Mouse (Mus musculus) activated CD4-positive, CD25-positive, alpha-beta regulatory T cell, adult 4 months (primary cell): ENCODE data around the gene Vars2. TPM values are rescaled to one million over a fixed set of nuclear protein-coding genes. Genes with fewer than 3 reads are reported as not detected.

Experiments
- ATAC-seq: one replicate; pipeline ENCODE4 v1.8.0; 2017
- polyA plus RNA-seq, 2 experiments: library from polyadenylated mRNA; unstranded; fragments of 100-300 nt; shearing (Covaris generic); gene quantifications; one replicate each; pipeline ENCODE4 v1.2.1; 2017

Gene Vars2
- 10 to 100 TPM in 1 of 2 experiments, 1 to 10 TPM in 1; 9.3 to 11.8 TPM for polyA plus RNA-seq

DNA sequence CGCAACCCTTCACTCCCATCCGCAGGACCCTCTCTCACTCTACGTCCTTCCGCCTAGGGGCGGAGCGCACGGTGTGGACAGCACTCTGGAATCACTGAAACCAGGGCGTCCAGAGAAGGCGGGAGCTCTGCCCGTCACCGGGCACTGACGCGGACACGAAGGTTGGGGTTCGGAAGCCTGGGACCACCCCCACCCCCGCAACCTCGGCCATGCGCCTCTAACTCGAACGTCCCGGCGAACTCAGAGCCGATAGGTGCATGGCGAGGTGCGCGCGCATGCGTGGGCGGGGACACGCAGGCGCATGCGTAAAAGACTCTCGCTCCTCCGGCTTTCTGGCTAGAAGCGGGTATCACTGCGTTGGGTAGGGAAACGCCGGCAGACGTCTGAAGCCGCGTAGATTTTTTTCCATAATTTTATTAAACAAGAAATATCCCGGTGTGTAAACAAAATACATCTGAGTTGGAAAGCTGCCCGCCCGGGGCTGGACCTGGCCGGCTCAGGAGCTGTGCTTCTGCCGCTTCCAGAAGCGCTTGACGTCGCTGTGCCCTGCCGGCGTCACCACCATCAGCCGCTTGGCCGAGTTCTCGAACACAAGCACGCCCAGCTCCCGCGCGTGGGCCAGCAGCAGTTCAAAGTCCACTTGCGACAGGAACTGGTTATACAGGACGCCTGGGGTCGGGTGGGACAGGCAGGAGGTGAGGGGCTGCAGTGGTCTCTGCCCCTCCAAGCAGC lies at the start of gene Vars2:
TSS of gene Vars2 (minus strand) at position 259 of the 732 bp plus-strand sequence.
- ATAC-seq, result peak; percentile 86

DNA sequence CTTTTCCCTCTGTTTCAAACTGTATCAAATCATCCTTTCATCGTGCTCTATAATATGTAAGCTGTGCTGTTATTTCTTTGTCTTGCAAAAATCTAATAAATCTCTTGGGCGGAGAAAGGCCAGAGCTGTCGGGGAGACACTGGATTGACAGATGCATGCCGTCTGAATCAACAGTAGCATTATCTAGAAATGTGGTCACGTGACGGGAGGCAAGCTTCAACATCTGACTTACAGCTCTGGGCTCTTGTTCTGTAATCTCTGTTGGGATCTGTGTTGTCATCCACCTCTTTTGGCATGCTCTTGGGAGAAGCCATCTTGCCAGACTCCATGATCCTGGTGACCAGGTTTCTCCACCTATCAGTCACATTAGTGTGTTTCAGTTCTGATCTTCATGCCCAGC lies 49.7 kb upstream of the Vars2 start:
- ATAC-seq, result no peak

DNA sequence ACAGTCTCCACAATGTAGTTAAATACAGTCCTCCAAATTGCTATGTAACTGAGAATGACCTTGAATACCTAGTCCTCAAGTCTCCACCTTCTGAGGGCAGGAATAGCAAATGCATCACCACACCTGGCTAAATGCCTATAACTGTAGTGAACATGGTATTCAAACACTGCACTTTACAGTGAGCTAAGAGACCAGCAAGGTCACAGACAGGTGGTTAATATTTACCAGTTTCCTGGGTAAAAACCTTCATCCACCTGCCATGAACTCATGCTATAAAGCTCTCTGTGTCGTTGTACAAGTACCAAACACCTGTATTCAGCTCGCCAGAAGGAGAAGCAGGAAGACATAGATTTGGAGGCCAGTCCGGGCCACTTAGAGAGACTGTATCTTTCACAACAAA lies 48.7 kb upstream of the Vars2 start:
- ATAC-seq, result no peak

DNA sequence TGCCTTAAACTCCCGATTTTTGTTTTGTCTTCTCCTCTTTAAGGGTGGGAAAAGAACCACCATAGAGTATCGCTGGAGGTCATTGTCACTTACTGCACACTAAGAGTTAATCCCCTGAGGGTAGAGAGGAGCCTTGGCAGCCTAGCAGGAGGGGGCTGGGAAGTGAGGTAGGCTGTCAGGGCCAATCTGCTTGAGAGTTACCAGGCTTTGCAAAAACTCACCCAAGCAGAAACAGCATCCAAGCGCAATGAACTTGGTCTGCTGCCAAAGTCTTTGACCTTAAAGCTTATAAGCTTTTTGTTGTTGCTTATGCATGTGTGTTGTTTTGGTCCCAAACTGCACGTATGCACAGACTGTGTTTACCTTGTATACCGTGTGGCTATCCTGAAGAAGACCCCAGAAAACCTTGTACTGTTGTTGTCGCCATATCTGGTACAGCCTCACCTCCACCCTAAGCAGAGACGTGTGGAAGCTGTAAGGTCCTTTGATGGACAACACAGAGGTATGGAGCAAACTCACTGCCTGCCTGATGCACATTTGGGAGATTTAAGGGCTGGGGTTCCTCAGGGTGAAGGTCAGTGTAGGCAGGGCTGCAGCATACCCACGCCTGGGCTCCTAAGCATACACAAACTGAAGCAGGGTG lies 43.4 kb upstream of the Vars2 start:
- no peak for ATAC-seq

DNA sequence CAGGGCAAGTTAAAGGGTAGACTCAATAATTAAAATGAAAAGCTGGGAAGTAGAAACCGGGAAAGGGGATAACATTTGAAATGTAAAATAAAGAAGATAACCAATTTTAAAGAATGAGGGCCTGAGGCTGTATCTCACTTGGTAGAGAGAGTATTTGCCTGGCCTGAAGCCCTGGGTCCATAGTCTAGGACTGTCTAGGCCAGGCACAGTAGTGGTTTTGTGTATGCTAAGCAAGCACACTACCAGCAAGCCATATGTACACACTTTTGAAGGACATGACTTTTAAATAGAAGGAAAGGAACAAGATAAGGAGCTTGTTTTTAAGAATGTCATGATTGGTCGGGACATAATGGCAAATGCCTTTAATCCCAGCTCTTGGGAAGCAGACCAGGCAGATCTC lies 41.2 kb upstream of the Vars2 start:
- ATAC-seq, result no peak

DNA sequence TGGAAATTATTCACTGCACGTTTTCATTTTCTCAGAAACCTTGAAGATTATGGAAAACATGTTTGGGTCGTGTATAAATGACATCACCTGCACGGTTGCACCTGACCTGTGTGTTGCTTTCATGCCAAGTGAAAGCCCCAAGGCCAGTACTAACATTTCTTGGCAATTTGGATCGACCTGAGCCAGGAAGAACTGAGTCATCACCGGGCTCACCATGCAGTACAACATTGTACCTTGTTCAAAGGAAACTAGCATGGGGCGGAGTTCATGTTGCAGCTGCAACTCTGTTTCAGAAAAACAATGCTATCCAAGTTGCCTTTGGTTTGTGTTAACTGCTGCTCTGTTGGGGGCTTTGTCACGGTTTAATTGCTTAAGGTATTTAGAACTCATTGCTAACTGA lies 40.5 kb upstream of the Vars2 start:
- ATAC-seq, result peak; percentile 34

DNA sequence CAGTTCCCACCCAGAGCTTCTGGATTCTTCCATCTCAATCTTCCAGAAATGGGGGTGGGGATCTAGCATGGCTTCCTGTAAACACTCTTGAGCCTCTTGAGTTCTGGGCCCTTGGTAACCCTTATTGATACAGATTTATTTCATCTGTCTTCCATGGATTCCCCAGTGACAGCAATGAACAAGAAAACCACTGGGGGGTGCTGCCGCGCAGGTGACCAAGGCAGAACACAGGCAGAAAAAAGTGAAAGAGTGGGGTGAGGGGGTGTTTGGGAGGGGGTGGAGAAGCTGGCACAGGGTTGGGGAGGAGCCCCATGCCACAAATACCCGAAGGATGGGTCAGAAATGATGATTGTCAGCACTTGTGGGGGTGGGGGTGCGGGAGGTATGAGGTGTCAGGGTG lies 38.4 kb upstream of the Vars2 start:
- ATAC-seq, result peak; percentile 41

DNA sequence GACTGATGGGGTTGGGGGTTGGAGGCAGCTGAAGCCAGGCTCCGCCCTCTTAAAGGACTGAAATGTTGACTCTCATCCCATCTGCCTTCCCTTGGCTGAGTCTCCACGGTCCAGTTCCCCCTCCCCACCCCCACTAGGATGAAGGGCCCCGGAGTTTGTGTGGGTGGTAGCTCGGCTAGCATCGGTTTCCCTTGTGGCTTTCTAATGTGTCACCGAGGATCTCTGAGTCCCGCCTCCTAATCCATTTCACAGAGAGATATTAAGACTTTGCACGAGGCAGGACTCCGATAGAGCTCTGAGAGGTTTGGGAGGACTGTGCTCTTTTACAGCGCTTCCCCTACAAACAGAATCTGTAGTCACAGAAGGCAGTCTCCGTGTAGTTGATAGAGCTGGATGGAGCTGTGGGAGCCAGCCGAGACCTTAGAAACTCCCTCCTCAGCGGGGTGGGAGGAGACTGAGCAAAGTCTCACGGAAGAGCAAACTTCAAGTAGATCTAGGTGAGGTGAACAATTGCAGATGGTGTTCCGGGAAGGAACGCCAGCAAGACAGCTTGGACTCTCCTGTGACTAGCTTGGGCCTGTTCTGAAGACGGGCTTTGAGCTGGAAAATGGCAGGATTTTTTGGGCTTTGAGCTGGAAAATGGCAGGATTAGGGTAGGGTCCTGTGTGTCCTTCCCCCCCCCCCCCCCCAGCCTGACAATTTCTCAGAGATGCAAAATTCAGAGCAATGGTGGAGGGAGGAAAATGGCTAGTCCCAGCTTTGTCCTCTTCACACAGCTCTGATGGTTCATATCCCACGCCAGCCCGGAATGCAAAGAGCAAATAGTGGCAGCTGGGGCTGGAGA lies 37.5 kb upstream of the Vars2 start, which contains the start of gene Ddr1:
TSS of gene Ddr1 (minus strand) at position 1 of the 844 bp plus-strand sequence.
- peak; percentile 70 for ATAC-seq

DNA sequence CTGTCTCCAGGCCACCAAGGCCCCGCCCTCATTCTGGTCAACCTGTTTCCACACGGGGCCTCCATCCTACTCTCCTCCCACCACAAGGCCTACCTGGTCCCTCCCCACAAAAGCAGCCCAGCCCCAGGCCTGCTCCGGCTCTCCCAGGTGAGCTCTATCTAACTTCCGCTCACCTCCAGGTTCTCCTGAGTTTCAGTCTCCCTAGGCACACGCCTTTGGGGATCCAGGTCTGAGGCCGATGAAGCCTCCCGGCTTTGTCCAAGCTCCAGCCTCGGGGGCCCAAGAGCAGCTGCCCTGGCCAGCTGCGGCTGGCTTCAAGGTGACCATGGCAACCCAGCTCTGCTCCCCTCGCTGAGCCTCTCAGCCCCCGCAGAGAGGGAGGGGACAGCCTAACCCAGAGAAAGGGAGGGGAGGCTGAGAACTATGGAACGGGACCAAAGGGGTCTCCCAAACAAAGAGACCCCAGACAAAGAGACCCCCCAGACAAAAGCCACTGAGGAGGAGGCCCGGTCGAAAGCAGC lies 36.4 kb upstream of the Vars2 start:
- ATAC-seq, result no peak

DNA sequence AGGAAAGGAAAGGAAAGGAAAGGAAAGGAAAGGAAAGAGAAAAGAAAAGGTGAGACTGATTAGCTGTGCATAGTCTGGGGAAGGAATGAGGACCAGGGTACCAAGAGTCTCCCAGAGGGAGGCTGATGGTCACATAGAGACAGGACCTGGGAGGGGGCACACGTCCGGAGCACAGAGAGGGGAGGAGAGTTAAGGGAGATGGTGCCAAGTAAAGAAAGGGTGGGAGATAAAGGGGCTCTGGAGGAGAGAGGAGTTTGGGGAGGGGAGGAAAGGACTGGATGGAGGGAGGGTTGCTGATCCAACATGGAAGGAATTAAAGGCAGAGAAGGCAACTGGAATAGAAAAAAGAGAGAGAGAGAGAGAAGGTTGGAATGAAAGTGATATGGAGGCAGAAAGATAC lies 35.7 kb upstream of the Vars2 start:
- ATAC-seq, result no peak

DNA sequence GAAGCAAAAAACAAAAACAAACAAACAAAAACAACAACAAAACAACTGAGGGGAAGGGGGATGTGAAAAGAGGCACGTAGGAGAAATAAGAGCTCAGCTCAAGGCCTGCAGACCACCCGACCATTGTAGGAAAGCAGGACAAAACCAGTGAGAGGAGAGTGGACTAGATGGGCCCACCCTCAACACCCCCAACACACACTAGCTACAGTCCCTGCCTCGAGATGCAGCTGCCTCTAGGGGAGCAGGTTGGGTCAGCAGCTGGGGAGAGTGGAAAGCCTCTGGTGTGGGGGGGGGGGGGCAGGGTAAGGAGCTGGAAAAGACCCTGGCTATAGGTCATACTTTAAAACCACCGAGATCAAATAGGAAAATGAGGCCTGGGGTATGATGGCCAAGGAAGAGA lies 35.2 kb upstream of the Vars2 start:
- ATAC-seq, result no peak

DNA sequence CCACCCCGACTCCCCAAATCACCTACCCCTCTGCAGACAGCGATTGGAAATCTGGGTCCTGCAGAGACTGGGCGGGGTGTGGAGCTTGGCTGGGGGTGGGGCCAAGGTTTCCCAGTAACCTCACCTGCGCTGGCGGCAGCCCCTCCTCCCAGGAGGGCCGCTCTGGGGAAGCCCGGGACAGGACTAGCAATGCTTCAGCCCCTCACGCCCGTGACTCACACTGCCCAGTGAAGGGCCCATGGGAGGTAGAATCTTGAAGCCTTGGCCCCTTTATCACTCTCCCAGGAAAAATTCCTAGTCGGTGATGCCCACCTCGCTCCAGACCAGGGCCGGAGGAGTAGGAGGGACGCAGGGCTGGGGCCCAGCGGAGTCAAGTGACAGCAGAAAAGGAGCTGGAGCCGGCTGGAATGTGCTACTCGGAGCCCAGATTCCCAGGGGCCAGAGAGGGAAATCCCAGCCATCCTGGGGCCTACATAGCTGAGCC lies 34.6 kb upstream of the Vars2 start:
- no peak for ATAC-seq

DNA sequence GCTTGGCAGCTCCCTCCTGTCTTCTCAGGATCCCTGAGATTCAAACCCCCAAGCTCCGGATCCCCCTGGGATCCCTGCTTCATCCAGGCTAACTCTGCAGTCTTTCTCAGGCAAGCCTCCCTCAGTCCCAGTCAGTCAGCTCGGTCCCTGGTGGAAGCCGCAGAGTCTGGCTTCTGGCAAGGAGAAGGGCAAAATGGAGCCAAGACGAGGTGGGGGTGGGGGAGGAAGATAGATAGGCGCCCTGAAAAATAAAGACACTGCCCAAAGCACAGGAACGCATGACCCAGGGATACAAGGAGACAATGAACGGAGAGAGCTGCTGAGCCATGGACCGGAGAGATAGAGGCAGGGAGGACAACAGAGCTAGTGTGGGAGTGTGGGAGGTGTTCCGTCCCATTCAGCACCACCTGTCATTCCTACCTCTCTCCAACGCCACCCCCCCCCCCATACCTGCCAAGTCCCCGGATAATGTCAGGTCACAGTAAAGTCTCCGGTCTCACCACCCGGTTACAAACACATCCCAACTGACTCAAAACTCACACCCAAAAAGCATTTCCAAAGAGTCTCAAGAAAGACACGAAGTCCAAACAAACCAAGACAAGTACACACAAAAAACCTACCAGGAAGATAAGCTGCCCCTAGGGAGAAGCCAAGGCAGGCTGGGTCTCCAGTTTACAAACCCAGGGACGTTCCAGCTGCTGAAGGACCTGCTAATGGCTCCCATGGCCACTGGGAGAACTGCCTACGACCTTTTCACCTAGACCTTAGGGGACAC lies 34.0 kb upstream of the Vars2 start:
- no peak for ATAC-seq

DNA sequence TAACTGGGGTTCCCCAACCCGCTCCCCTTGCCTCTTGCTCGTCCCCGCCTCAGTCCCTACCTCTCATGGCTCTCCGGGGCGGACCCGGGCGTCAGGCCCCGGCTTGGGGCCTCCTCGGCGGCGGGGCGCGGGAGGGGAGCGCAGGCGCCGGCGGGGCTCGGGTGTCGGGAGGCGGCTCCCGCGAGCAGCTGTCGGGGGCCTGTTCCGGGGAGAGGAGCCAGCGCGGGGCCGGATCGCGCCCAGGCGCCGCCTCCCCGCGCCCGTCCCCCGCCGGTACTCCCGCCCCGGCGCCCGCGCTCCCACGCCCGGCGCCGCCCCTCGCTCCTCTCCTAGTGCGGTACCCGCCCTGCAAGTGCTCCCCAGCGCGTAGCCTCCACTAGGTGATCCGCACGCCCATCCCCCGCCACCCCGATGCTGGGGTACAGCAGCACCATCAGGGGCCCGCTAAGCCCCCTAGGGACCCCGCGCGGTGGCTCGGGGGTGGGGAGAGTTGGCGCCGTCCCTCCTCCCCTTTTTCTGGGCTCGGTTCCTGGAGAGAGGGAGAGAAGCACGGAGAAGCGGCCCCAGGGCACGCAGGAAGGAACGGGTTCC lies 33.1 kb upstream of the Vars2 start:
- peak; percentile 59 for ATAC-seq

DNA sequence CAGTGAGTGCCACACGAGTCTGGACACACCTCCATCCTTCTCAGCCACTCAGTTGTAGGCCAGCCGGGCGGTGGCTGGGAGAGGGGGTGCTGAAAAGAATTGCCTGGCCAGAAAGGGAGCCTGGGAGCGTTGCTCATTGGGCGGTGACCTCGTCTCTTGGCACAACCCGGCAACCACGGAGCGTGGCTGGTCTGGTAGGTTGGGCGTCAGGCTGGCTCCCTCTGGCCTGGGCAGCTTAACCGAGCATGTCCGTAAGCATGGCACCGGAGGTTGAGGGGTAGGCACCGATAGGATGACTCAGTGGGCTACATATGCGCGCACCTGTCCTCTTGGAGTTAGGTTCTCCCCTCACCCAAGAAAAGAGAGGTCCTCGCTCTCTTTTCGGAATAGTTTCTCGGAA lies 32.5 kb upstream of the Vars2 start:
- ATAC-seq, result no peak

DNA sequence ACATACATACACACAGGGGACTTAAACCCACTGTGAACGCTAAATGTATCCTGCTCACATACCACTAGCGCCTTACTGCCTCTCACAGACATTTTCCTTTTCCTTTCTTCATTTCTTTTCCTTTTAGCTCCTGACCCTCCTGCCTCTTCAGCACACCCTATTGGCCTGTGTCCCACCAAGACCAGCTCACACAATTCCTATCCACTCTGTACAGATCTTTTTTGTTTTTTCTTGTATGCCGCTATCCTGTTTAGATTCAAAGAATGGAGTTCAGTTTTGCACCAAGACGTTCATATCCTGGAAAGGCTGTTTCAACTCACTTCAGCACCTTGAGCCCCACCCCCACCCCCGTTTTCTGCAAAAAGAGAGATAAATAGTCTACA lies 31.1 kb upstream of the Vars2 start:
- ATAC-seq, result no peak

DNA sequence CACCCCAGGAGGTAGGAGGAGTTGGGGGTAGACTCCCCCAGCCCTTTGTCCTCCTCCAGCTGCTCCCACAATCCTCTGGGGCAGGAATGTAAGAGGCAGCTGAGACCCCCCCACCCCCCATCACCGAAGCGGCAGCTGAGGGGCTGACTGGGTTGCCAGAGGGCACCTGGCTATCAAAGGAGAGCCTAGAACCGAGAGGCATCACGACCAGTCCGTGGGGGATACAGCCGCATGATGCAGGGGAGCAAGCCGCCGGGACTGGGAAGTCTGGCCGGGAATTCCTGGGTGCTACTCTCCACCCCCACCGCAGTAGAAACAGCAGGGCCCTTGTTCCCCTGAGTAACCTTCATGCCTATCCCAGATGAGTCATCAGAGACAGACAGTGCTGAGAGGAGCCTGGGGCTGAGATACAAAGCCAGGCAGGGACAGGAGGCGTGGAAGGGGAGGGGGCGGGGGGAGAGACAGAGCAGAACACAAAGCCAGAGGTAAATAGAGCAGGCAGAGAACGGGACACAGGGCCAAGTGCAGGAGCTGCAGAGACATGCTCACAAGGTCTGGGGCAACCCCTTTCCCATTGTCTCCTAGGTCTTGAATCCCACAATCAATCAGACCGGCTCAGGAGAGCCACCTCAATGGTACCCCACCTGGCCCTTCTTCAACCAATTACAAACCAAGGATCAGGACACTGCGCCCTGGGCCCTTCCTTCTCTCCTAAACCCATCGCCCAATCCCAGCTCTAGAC lies 30.5 kb upstream of the Vars2 start:
- no peak for ATAC-seq

DNA sequence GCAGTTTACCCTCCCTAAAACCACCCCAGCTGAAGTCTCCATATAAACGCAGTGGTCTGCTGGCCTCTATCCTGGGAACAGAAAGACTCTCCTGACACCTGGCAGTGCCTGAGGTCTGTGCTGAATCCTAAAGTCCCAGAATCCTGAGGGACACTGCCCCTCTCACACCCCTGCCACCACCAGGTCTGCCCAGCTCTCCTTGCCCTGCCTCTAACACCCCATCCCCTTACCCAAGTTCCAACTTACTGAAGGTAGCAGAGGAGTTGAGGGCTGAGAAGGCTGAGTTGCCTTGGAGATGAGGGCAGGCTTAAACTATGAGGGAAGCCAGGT lies 30.0 kb upstream of the Vars2 start:
- ATAC-seq, result no peak

DNA sequence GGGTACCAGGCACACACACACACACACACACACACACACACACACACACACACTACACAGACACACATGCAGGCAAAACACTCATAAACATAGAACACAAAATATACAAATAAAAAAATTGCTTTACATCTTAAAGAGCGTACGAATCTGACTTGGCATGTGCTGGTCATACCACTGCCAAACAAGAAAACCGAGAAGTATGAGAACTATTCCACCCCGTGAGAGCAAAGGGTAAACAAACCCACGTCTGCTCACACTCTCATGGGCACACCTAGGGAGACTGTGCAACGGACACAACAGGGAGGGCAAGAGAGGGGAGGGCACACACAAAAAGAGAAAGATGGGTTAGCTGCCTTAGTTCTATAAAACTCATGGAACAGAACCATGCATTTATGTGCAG lies 29.3 kb upstream of the Vars2 start:
- no peak for ATAC-seq

DNA sequence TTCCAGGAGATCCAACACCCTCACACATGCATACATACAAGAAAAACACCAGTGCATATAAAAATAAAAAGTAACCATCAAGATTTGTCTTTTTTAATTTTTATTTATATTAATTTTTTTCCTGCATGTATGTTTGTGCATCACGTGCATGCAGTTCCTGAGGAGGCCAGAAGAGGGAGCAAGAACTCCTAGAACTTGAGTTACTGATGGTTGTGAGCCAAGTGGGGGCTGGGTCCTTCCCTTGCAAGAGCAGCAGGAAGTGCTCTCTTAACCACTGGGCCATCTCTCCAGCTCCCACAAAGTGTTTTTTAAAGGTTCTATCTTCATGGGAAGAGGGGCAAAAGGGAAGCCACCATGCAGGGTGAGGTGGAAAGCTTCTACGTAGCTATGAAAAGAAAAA lies 27.9 kb upstream of the Vars2 start:
- ATAC-seq, result no peak

DNA sequence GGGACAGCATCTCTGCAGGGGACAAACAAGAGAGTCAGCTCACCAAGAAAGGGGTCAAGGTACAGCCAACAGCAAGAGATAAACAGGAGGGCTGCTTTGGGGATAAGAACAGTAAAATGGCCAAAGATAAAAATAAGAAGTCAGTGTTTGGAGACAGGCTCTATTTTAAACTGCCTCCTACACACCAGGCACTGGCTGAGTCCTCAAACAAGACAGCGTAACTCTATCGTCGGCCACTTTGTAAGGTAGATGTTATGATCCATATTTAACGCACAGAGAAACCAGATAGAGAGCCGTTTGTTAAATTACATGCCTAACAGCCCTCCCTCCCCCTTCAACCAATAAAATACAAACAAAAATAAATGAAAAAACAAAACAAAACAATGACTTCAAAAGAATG lies 26.5 kb upstream of the Vars2 start:
- no peak for ATAC-seq
